Mouse (Mus musculus) large intestine, adult 2 months (tissue): Measurements from ENCODE around the gene Gm4141. TPM values are rescaled to one million over a fixed set of nuclear protein-coding genes. Genes with fewer than 3 reads are reported as not detected.
"Not testable (repeated sequence)": the region's sequence is repeated elsewhere in the genome, so short reads cannot be mapped to it uniquely, and the experiment has no call there.

Source experiments
- DNase-seq: peaks from one replicate; pipeline ENCODE4 v3.0.0-alpha.2; 2012; ENCODE audit warnings: low read depth, low spot score
- WGBS: fragments of 180-500 bp; shearing (Covaris S2); methylation state at CpG from one replicate; pipeline ENCODE4 v1.1.7; 2018; 5-methylcytosine and 5-hydroxymethylcytosine counted together
- polyA plus RNA-seq: library from polyadenylated mRNA; depleted of rRNA; stranded (reverse); fragments of >200 nt; gene quantifications from 2 replicates; pipeline ENCODE4 v1.2.3, GENCODE M21; 2012; rRNA removed

The Gm4141 gene
- polyA plus RNA-seq: not detected in 2 replicates

DNA sequence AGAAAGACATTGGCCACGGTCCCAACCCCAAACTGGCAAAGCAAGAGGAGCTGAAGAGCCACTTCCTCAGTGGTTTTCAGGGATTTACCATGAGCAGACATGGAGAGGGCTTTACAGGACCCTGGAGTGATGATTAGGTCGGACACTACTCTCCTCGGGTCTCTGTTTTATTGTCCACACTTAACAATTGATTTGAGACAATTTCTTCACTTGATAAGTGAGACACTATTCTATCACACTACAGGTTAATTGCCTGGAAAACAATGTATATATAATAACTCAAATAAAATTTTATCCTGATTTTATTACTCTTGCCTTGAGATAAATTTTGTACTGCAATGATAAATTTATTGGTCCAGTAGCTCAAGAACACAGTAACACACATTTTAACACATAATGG lies at the start of gene Gm4141:
Gm4141 (minus strand) TSS at position 101 of the 400 bp plus-strand sequence.
- no CpG with 5 or more reads among the region's 3 CpGs for WGBS
- not testable (repeated sequence) for DNase-seq

DNA sequence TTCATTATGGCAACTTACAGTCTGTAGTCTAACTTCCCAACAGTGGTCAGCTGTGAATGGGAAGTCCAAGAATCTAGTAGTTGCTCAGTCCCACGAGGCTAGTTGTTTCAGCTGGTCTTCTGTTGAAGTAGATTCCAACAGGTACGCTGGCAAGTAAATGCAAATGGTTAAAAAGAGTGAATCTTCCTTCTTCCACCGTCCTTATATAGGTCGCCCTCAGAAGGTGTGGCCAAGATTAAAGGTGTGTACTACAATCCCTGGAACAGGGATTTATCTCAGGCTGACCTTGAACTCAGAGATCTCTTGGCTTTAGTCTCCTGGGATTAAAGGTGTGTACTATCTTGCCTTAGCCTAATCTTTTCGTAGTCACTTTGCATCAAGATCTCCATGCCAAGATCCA lies 22.9 kb upstream of the Gm4141 start, which contains the start of gene Gm4513:
Gm4513 (minus strand) TSS at position 101 of the 400 bp plus-strand sequence.
- WGBS: 76% methylated on average over 3 of the region's 5 CpGs
- not testable (repeated sequence) for DNase-seq

DNA sequence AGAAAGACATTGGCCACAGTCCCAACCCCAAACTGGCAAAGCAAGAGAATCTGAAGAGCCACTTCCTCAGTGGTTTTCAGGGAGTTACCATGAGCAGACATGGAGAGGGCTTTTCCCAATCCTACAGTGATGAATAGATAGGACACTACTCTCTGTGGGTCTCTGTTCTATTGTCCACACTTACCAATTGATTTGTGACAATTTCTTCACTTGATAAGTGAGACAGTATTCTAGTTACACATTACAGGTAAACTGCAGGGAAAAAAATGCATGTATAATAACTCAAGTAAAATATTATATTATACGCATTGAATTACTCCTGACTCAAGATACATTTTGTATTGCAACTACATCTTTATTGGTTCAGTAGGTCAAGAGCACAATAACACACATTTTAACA lies 30.4 kb downstream of the Gm4141 start, which contains the start of gene Gm5726:
Gm5726 (minus strand) TSS at position 101 of the 400 bp plus-strand sequence.
- no CpG with 5 or more reads among the region's 1 CpGs for WGBS
- not testable (repeated sequence) for DNase-seq

DNA sequence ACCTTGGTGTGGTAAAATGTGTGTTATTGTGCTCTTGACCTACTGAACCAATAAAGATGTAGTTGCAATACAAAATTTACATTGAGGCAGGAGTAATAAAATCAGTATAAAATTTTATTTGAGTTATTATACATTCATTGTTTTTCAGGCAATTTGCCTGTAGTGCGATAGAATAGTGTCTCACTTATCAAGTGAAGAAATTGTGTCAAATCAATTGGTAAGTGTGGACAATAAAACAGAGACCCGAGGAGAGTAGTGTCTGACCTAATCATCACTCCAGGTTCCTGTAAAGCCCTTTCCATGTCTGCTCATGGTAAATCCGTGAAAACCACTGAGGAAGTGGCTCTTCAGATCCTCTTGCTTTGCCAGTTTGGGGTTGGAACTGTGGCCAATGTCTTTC lies 42.5 kb downstream of the Gm4141 start, which contains the start of gene Vmn1r104:
Vmn1r104 (plus strand) TSS at position 301 of the 400 bp plus-strand sequence.
- WGBS: no CpG with 5 or more reads among the region's 3 CpGs
- not testable (repeated sequence) for DNase-seq

Other genes starting within 250 kb of the Gm4141 start
- not detected in 2 replicates for gene Gm4133, start 242.2 kb downstream of the Gm4141 start, polyA plus RNA-seq
- gene Gm5728, start 200.8 kb downstream of the Gm4141 start, polyA plus RNA-seq: not detected in 2 replicates
- not detected in 2 replicates for gene Vmn1r100, start 158.3 kb downstream of the Gm4141 start, polyA plus RNA-seq
- not detected in 2 replicates for gene Vmn1r101, start 133.6 kb downstream of the Gm4141 start, polyA plus RNA-seq
- not detected in 2 replicates for gene Gm10670, start 101.3 kb downstream of the Gm4141 start, polyA plus RNA-seq
- not detected in 2 replicates for gene Vmn1r103, start 65.7 kb downstream of the Gm4141 start, polyA plus RNA-seq
- not detected in 2 replicates for gene Vmn1r104, start 42.4 kb downstream of the Gm4141 start, polyA plus RNA-seq
- gene Gm5726, start 30.5 kb downstream of the Gm4141 start, polyA plus RNA-seq: not detected in 2 replicates
- not detected in 2 replicates for gene Gm4513, start 22.8 kb upstream of the Gm4141 start, polyA plus RNA-seq
- not detected in 2 replicates for gene Vmn1r107, start 92.7 kb upstream of the Gm4141 start, polyA plus RNA-seq
- gene Vmn1r111, start 127.0 kb upstream of the Gm4141 start, polyA plus RNA-seq: not detected in 2 replicates
- not detected in 2 replicates for gene Gm10668, start 154.4 kb upstream of the Gm4141 start, polyA plus RNA-seq
- not detected in 2 replicates for gene Vmn1r112, start 194.9 kb upstream of the Gm4141 start, polyA plus RNA-seq
- gene Vmn1r113, start 211.0 kb upstream of the Gm4141 start, polyA plus RNA-seq: not detected in 2 replicates
- gene Vmn1r114, start 235.9 kb upstream of the Gm4141 start, polyA plus RNA-seq: not detected in 2 replicates